Mouse (Mus musculus) CH12.LX (cell line): ENCODE results near the gene Cdkl4. TPM values are rescaled to one million over a fixed set of nuclear protein-coding genes. Genes with fewer than 3 reads are reported as not detected.
A peak's percentile ranks its signal among the peaks of the same experiment; 100 is the strongest.

Experiments
- DNase-seq: peaks from one replicate; pipeline ENCODE4 v3.0.0-alpha.2; 2013; ENCODE audit errors: extremely low read depth
- H3K27ac ChIP-seq: 2 replicates; pipeline ENCODE4 v1.5.1; 2012; ENCODE audit warnings: low read depth, mild to moderate bottlenecking, control low read depth, moderate library complexity; ENCODE audit not compliant: insufficient read depth
- H3K27me3 ChIP-seq: replicated peaks from 2 replicates; pipeline ENCODE3; 2012; ENCODE audit warnings: inconsistent platforms
- H3K36me3 ChIP-seq, 2 experiments: replicated peaks in 1 of 2; 2 replicates each; pipeline versions ENCODE3 to v1.6.1; 2012; ENCODE audit warnings: inconsistent platforms in 1 of 2, low read length in 1 of 2, mild to moderate bottlenecking in 1 of 2, mixed read lengths in 1 of 2, moderate library complexity in 1 of 2; ENCODE audit not compliant: control insufficient read depth in 1 of 2, insufficient read depth in 1 of 2
- H3K4me1 ChIP-seq, 2 experiments: 2 replicates each; pipeline ENCODE4 v1.6.1; 2012; ENCODE audit warnings: inconsistent platforms in 1 of 2, moderate library complexity in 1 of 2; ENCODE audit not compliant: insufficient read depth in 2 of 2, control insufficient read depth in 1 of 2
- H3K4me2 ChIP-seq: 2 replicates; pipeline ENCODE4 v1.6.1; 2012; ENCODE audit warnings: low read depth, mild to moderate bottlenecking, control low read depth; ENCODE audit not compliant: poor library complexity, insufficient read depth, severe bottlenecking
- H3K4me3 ChIP-seq, 3 experiments: fragments of 150-350 bp in 1 of 3; sonication (generic) in 1 of 3; replicated peaks in 1 of 3; 2 replicates each; pipeline versions ENCODE3 to v1.5.1; 2011 to 2012; ENCODE audit warnings: low read depth in 2 of 3, low read length in 2 of 3, mild to moderate bottlenecking in 2 of 3, moderate library complexity in 2 of 3, control low read depth in 1 of 3, improper control_type of control experiment in 1 of 3, inconsistent platforms in 1 of 3, mixed read lengths in 1 of 3; ENCODE audit not compliant: poor library complexity in 1 of 3
- H3K79me2 ChIP-seq: replicated peaks from 2 replicates; pipeline ENCODE4 v1.6.1; 2012; ENCODE audit warnings: mild to moderate bottlenecking, moderate library complexity; ENCODE audit not compliant: control insufficient read depth, poor library complexity, insufficient read depth, severe bottlenecking; ENCODE audit errors: extremely low read depth
- H3K9ac ChIP-seq: 2 replicates; pipeline ENCODE4 v1.6.1; 2012; ENCODE audit warnings: low read depth, mild to moderate bottlenecking, control low read depth, moderate library complexity; ENCODE audit not compliant: insufficient read depth
- H3K9me3 ChIP-seq: replicated peaks from 2 replicates; pipeline ENCODE3; 2012; ENCODE audit warnings: low read length, inconsistent platforms, mixed read lengths
- CHD1 ChIP-seq: IDR thresholded peaks from 2 replicates; pipeline ENCODE4 v1.6.1; 2012; ENCODE audit warnings: low read depth, low read length, improper control_type of control experiment, inconsistent platforms
- CTCF ChIP-seq, 2 experiments: IDR thresholded peaks in 1 of 2; conservative IDR thresholded peaks in 1 of 2; 2 replicates each; pipeline ENCODE4 v1.5.1; 2011 to 2012; ENCODE audit warnings: low read depth in 2 of 2, low read length in 2 of 2, improper control_type of control experiment in 1 of 2, inconsistent platforms in 1 of 2, mild to moderate bottlenecking in 1 of 2, moderate library complexity in 1 of 2
- E2F4 ChIP-seq: IDR thresholded peaks from 2 replicates; pipeline ENCODE4 v1.6.1; 2011; ENCODE audit warnings: low read depth, low read length, improper control_type of control experiment; ENCODE audit not compliant: insufficient replicate concordance
- ELF1 ChIP-seq: IDR thresholded peaks from 2 replicates; pipeline ENCODE4 v1.6.1; 2014; ENCODE audit warnings: low read depth, mild to moderate bottlenecking, inconsistent platforms, low read length, improper control_type of control experiment
- EP300 ChIP-seq: IDR thresholded peaks from 2 replicates; pipeline ENCODE4 v1.6.1; 2011; ENCODE audit warnings: low read length, improper control_type of control experiment
- ETS1 ChIP-seq: conservative IDR thresholded peaks from 2 replicates; pipeline ENCODE4 v1.6.1; 2012; ENCODE audit warnings: low read depth, mild to moderate bottlenecking, inconsistent platforms, low read length, improper control_type of control experiment, moderate library complexity
- HCFC1 ChIP-seq: IDR thresholded peaks from 2 replicates; pipeline ENCODE4 v1.6.1; 2012; ENCODE audit warnings: low read depth, mild to moderate bottlenecking, inconsistent platforms, low read length, improper control_type of control experiment
- JUND ChIP-seq: conservative IDR thresholded peaks from 2 replicates; pipeline ENCODE4 v1.6.1; 2011; ENCODE audit warnings: low read depth, low read length, improper control_type of control experiment
- KAT2A ChIP-seq: IDR thresholded peaks from 2 replicates; pipeline ENCODE4 v1.6.1; 2012; ENCODE audit warnings: low read length, improper control_type of control experiment, inconsistent platforms; ENCODE audit not compliant: insufficient replicate concordance
- MAZ ChIP-seq: IDR thresholded peaks from 2 replicates; pipeline ENCODE4 v1.6.1; 2012; ENCODE audit warnings: low read depth, mild to moderate bottlenecking, inconsistent platforms, low read length, improper control_type of control experiment, moderate library complexity
- MEF2A ChIP-seq: IDR thresholded peaks from 2 replicates; pipeline ENCODE4 v1.6.1; 2014; ENCODE audit warnings: low read depth, mild to moderate bottlenecking, inconsistent platforms, low read length, improper control_type of control experiment, borderline replicate concordance
- MXI1 ChIP-seq: IDR thresholded peaks from 2 replicates; pipeline ENCODE4 v1.6.1; 2011; ENCODE audit warnings: mild to moderate bottlenecking, low read depth, low read length, improper control_type of control experiment
- MYC ChIP-seq: IDR thresholded peaks from 2 replicates; pipeline ENCODE4 v1.6.1; 2011; ENCODE audit warnings: low read depth, mild to moderate bottlenecking, improper control_type of control experiment, low read length
- NELFE ChIP-seq: IDR thresholded peaks from 2 replicates; pipeline ENCODE4 v1.6.1; 2011; ENCODE audit warnings: low read depth, low read length, improper control_type of control experiment
- NRF1 ChIP-seq: IDR thresholded peaks from 2 replicates; pipeline ENCODE4 v1.6.1; 2014; ENCODE audit warnings: low read depth, mild to moderate bottlenecking, inconsistent platforms, low read length, improper control_type of control experiment, moderate library complexity
- POLR2A ChIP-seq: IDR thresholded peaks from 2 replicates; pipeline ENCODE4 v1.6.1; 2011; ENCODE audit warnings: low read depth, mild to moderate bottlenecking, improper control_type of control experiment, low read length
- RAD21 ChIP-seq: IDR thresholded peaks from 2 replicates; pipeline ENCODE4 v1.6.1; 2011; ENCODE audit warnings: low read depth, mild to moderate bottlenecking, low read length, improper control_type of control experiment, moderate library complexity
- TBP ChIP-seq: conservative IDR thresholded peaks from 2 replicates; pipeline ENCODE4 v1.6.1; 2011; ENCODE audit warnings: low read depth, low read length, improper control_type of control experiment
- TCF12 ChIP-seq: IDR thresholded peaks from 2 replicates; pipeline ENCODE4 v1.6.1; 2014; ENCODE audit warnings: low read depth, mild to moderate bottlenecking, inconsistent platforms, low read length, improper control_type of control experiment
- USF2 ChIP-seq: conservative IDR thresholded peaks from 2 replicates; pipeline ENCODE4 v1.6.1; 2011; ENCODE audit warnings: low read depth, low read length, improper control_type of control experiment
- ZMIZ1 ChIP-seq: IDR thresholded peaks from 2 replicates; pipeline ENCODE4 v1.6.1; 2012; ENCODE audit warnings: low read depth, mild to moderate bottlenecking, inconsistent platforms, low read length, improper control_type of control experiment
- ZNF384 ChIP-seq: IDR thresholded peaks from 2 replicates; pipeline ENCODE4 v1.6.1; 2012; ENCODE audit warnings: low read depth, low read length, improper control_type of control experiment, inconsistent platforms
- dilution Hi-C: fragments of 300-500 bp; cut with MboI; formaldehyde crosslinking; loops from 2 replicates; pipeline ENCODE4 v1.14.3; 2020; ENCODE audit warnings: low sequenced_read_pairs; ENCODE audit not compliant: extremely low pct_unique_long_range_greater_than_20kb, extremely low pct_ligation_motif_present
- in situ Hi-C: fragments of 300-500 bp; cut with MboI; formaldehyde crosslinking; loops from 3 replicates; pipeline ENCODE4 v1.14.3; 2019; ENCODE audit warnings: low sequenced_read_pairs, low pct_ligation_motif_present, low pct_unique_long_range_greater_than_20kb, mixed read lengths
- polyA plus RNA-seq: library from polyadenylated mRNA; unstranded; fragments of >175 nt; gene quantifications from 2 replicates; pipeline ENCODE4 v1.2.1, GENCODE M21; 2012; ENCODE audit warnings: low read depth; ENCODE audit not compliant: insufficient read length
- total RNA-seq, 2 experiments: library from RNA; depleted of rRNA; stranded (reverse); fragments of 300-350 nt in 1 of 2; fragments of >200 nt in 1 of 2; gene quantifications; 2 replicates each; pipeline ENCODE4 v1.2.3; 2012 to 2014

The Cdkl4 gene
- total and polyA plus RNA-seq, 3 experiments = 0.76 to 2.0 (median 1.2) TPM

DNA sequence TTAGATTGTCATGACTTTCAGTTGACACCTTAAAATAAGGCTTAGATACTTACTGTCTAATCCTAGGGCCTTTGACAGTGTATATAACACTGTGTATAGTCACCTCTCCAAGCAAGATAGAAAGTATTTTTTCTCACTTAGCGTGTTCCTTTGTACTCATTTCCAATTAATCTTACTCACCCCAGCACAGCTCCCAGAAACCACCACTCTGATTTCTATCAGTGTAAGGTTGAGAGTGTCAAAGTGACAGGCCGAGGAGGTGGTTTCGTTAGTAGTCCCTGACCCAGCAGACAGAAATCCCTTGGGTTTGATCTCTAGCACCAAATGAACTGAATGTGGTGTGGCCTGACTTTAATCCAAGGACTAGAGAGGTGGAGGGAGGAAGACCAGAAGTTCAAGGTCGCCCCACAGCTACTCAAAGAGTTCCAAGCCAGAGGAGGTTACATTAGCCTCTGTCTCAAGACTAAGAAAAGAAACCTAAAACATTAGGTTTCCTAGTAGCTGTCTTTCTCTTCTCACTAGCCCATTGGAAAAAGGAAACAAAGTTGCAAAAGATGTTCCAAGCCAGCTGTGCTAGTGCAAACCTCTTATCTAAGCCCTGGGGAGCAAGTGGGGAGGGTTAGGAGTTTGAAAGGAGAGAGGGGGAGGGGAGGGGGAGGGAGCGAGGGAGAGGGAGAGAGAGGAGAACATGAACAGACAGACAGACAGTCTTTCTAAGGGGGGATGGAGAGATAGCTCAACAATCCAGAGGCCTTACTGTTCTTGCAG lies 76.4 kb downstream of the Cdkl4 start:
- in situ Hi-C loops = no loop called here

GRCm38 (mm10) chr17:80500025-80500424 lies 77.6 kb downstream of the Cdkl4 start:
- DNase-seq = no peak
- H3K9ac ChIP-seq = peak overlapping the region; percentile 34

More for the DNA sequence above, 76.4 kb downstream of the Cdkl4 start:
- peak overlapping the region; percentile 92 for H3K27ac ChIP-seq
- dilution Hi-C loops = no loop called here
- peaks cover 4 to 47% of the 10 kb centered on the region in 2 experiments; a peak in 3 of 4 replicates for H3K4me1 ChIP-seq
- no peaks in the 10 kb centered on the region for H3K79me2 ChIP-seq
- DNase-seq = peak; percentile 60
- peak overlapping the region; percentile 68 for H3K9ac ChIP-seq
- peaks cover 3% of the 10 kb centered on the region for H3K9me3 ChIP-seq
- TF ChIP-seq CTCF (conservative IDR thresholded peaks at IDR 0.05 in 1 of 2, IDR thresholded peaks at IDR 0.05 in 1 of 2; ENCODE audit: low read depth in 2 of 2, low read length in 2 of 2) (no peak), HCFC1 (no peak), RAD21 (no peak), POLR2A (no peak), TBP (peak; percentile 2; the same call in 1 of the 2 replicates), ELF1 (no peak), NELFE (0 out of 2 replicates have a peak, but pooled peaks have one; percentile 27), MXI1 (no peak), MEF2A (0 out of 2 replicates have a peak, but pooled peaks have one; percentile 24), ZMIZ1 (no peak), USF2 (no peak), MAZ (peak; percentile 78; the same call in 1 of the 2 replicates), KAT2A (0 out of 2 replicates have a peak, but pooled peaks have one; percentile 28), ZNF384 (no peak), ETS1 (no peak; the same call in 1 of the 2 replicates), JUND (no peak), TCF12 (no peak; the same call in 1 of the 2 replicates), EP300 (0 out of 2 replicates have a peak, but pooled peaks have one; percentile 4), E2F4 (no peak), CHD1 (peak; percentile 48; the same call in 1 of the 2 replicates), NRF1 (no peak; the same call in 1 of the 2 replicates)
- H3K4me2 ChIP-seq = peak overlapping the region; percentile 86
- H3K4me3 ChIP-seq = peak overlapping the region in 2 of 3 experiments; percentile 25 to 55
- peaks cover 0 to 23% of the 10 kb centered on the region in 2 experiments for H3K36me3 ChIP-seq
- H3K27me3 ChIP-seq = no peaks in the 10 kb centered on the region

More at GRCm38 (mm10) chr17:80500025-80500424, 77.6 kb downstream of the Cdkl4 start:
- peak overlapping the region; percentile 73 for H3K27ac ChIP-seq
- peaks cover 4 to 49% of the 10 kb centered on the region in 2 experiments; a peak in 3 of 4 replicates for H3K4me1 ChIP-seq
- H3K4me2 ChIP-seq = peak overlapping the region; percentile 74
- in situ Hi-C loops = no loop called here
- no peaks in the 10 kb centered on the region for H3K79me2 ChIP-seq
- H3K27me3 ChIP-seq = no peaks in the 10 kb centered on the region
- peak overlapping the region; percentile 17 to 57 (median 55) for H3K4me3 ChIP-seq
- TF ChIP-seq MYC = no peak
- TF ChIP-seq, all 38 proteins: peak for 0
- Histone ChIP-seq H3K36me3 (peaks cover 0 to 11% of the 10 kb centered on the region in 2 experiments), H3K9me3 (no peaks in the 10 kb centered on the region)
- dilution Hi-C loops = no loop called here
